Mouse (Mus musculus) common myeloid progenitor, adult 5-6 weeks (primary cell): ENCODE data around the gene Arl10. TPM values are rescaled to one million over a fixed set of nuclear protein-coding genes. Genes with fewer than 3 reads are reported as not detected.

Experiments used
- ATAC-seq: replicated peaks from 2 replicates; pipeline ENCODE4 v1.8.0; 2016; ENCODE audit warnings: low read depth, mild to moderate bottlenecking, moderate TSS enrichment, inconsistent platforms; ENCODE audit not compliant: poor library complexity, severe bottlenecking
- total RNA-seq: library from RNA; stranded (forward); fragments of 200-1000, 187-1606 nt; gene quantifications from 2 replicates; pipeline ENCODE4 v1.2.3, GENCODE M21; 2017

The Arl10 gene
- total RNA-seq, 1 experiment from 2014 or later, result 13.7 TPM

- peak; percentile 71 for ATAC-seq
These were observed 3.1 kb downstream of the Arl10 start for GRCm38 (mm10) chr13:54577652-54578507.

- no peak for ATAC-seq
These were observed 6.6 kb downstream of the Arl10 start for GRCm38 (mm10) chr13:54581385-54581784.

GRCm38 (mm10) chr13:54582126-54582525 lies 7.3 kb downstream of the Arl10 start:
- no peak for ATAC-seq

- no peak for ATAC-seq
These were observed 8.0 kb downstream of the Arl10 start for GRCm38 (mm10) chr13:54582860-54583259.

GRCm38 (mm10) chr13:54585831-54586230 lies 11.0 kb downstream of the Arl10 start:
- no peak for ATAC-seq

GRCm38 (mm10) chr13:54589414-54589995 lies 14.7 kb downstream of the Arl10 start:
- ATAC-seq, result peak; percentile 23; the same call in 1 of the 2 replicates

- ATAC-seq, result peak; percentile 92
These were observed 15.5 kb downstream of the Arl10 start, which contains the start of the genes Nop16 and Higd2a for GRCm38 (mm10) chr13:54589996-54590951. Gene Nop16, minus strand, starts transcription at chr13:54590090. Gene Higd2a, plus strand, starts transcription at chr13:54590207.

GRCm38 (mm10) chr13:54591776-54592356 lies 17.1 kb downstream of the Arl10 start:
- no peak for ATAC-seq

GRCm38 (mm10) chr13:54593617-54594016 lies 18.8 kb downstream of the Arl10 start:
- ATAC-seq, result no peak

- ATAC-seq, result no peak
These were observed 21.4 kb downstream of the Arl10 start for GRCm38 (mm10) chr13:54596107-54596690.

GRCm38 (mm10) chr13:54596870-54597269 lies 22.1 kb downstream of the Arl10 start:
- ATAC-seq, result no peak

GRCm38 (mm10) chr13:54598622-54599143 lies 23.9 kb downstream of the Arl10 start:
- no peak for ATAC-seq

GRCm38 (mm10) chr13:54602639-54603111 lies 27.9 kb downstream of the Arl10 start:
- ATAC-seq, result no peak

- ATAC-seq, result no peak
These were observed 28.7 kb downstream of the Arl10 start for GRCm38 (mm10) chr13:54603501-54603900.

GRCm38 (mm10) chr13:54604221-54604620 lies 29.4 kb downstream of the Arl10 start:
- no peak for ATAC-seq

- no peak for ATAC-seq
These were observed 30.6 kb downstream of the Arl10 start for GRCm38 (mm10) chr13:54605426-54605825.

GRCm38 (mm10) chr13:54607204-54607603 lies 32.4 kb downstream of the Arl10 start:
- no peak for ATAC-seq

GRCm38 (mm10) chr13:54608002-54608401 lies 33.2 kb downstream of the Arl10 start:
- no peak for ATAC-seq

- no peak for ATAC-seq
These were observed 33.9 kb downstream of the Arl10 start for GRCm38 (mm10) chr13:54608666-54609065.
